Mouse (Mus musculus) forebrain, embryonic 12.5 days (tissue): Measurements from ENCODE around the gene Kif5a. TPM values are rescaled to one million over a fixed set of nuclear protein-coding genes. Genes with fewer than 3 reads are reported as not detected.

Experiments used
- ATAC-seq: fragments of 200-750 bp; cut with Nextera tagmentation; 2 replicates; pipeline ENCODE4 v1.8.0; 2017; ENCODE audit warnings: moderate TSS enrichment; ENCODE audit not compliant: low FRiP score
- H3K27ac ChIP-seq: fragments of 300-500 bp; sonication (generic); 2 replicates; pipeline ENCODE4 v1.5.1; 2016; ENCODE audit warnings: mild to moderate bottlenecking
- H3K27me3 ChIP-seq: fragments of 300-500 bp; sonication (generic); 2 replicates; pipeline ENCODE4 v1.6.1; 2016; ENCODE audit warnings: mild to moderate bottlenecking
- H3K36me3 ChIP-seq: fragments of 300-500 bp; sonication (generic); replicated peaks from 2 replicates; pipeline ENCODE4 v1.6.1; 2016; ENCODE audit warnings: mild to moderate bottlenecking
- H3K4me1 ChIP-seq: fragments of 300-500 bp; sonication (generic); 2 replicates; pipeline ENCODE4 v1.6.1; 2016
- H3K4me2 ChIP-seq: fragments of 300-500 bp; sonication (generic); 2 replicates; pipeline ENCODE4 v1.6.1; 2016; ENCODE audit warnings: mild to moderate bottlenecking, moderate library complexity
- H3K4me3 ChIP-seq: fragments of 300-500 bp; sonication (generic); replicated peaks from 2 replicates; pipeline ENCODE4 v1.5.1; 2016; ENCODE audit warnings: mild to moderate bottlenecking
- H3K9ac ChIP-seq: fragments of 300-500 bp; sonication (generic); 2 replicates; pipeline ENCODE4 v1.6.1; 2016; ENCODE audit warnings: mild to moderate bottlenecking
- H3K9me3 ChIP-seq: fragments of 300-500 bp; sonication (generic); 2 replicates; pipeline ENCODE4 v1.6.1; 2016
- WGBS: fragments of 180-500 bp; shearing (Covaris S2); methylation state at CpG from one replicate; pipeline ENCODE4 v1.1.7; 2016; 5-methylcytosine and 5-hydroxymethylcytosine counted together
- polyA plus RNA-seq: library from polyadenylated mRNA; unstranded; fragments of >200 nt; fragmentation: Nextera tagmentation; extraction: Ambion mirVana; gene quantifications from 2 replicates; pipeline ENCODE4 v1.2.1, GENCODE M21; 2016

Kif5a gene
- polyA plus RNA-seq, 1 experiment from 2014 or later: 44.1 TPM

- no peak for ATAC-seq
- peaks cover 48% of the 10 kb centered on the region for H3K27me3 ChIP-seq
- H3K4me2 ChIP-seq: peak overlapping the region; percentile 39
- peaks cover 12% of the 10 kb centered on the region for H3K36me3 ChIP-seq
- peak overlapping the region; percentile 33; the same call in 1 of the 2 replicates for H3K9ac ChIP-seq
- 7% methylated on average over 20 of the region's 20 CpGs for WGBS
- 0 out of 2 replicates have a peak, but pooled peaks cover 3% of the 10 kb centered on the region for H3K9me3 ChIP-seq
- peaks cover 43% of the 10 kb centered on the region for H3K4me1 ChIP-seq
- H3K27ac ChIP-seq: no peak overlapping the region
- H3K4me3 ChIP-seq: peak overlapping the region; percentile 10; the same call in 1 of the 2 replicates
Observed at GRCm38 (mm10) chr10:127183759-127184158, 79.4 kb downstream of the Kif5a start.

GRCm38 (mm10) chr10:127182624-127183023 is 80.5 kb downstream of the Kif5a start:
- WGBS: 89% methylated on average over 4 of the region's 4 CpGs
- Histone ChIP-seq H3K9me3 (0 out of 2 replicates have a peak, but pooled peaks cover 3% of the 10 kb centered on the region), H3K4me2 (no peak overlapping the region), H3K4me1 (peaks cover 45% of the 10 kb centered on the region), H3K9ac (no peak overlapping the region), H3K27ac (no peak overlapping the region), H3K36me3 (peaks cover 12% of the 10 kb centered on the region), H3K27me3 (peaks cover 59% of the 10 kb centered on the region), H3K4me3 (no peak overlapping the region)
- ATAC-seq: no peak

GRCm38 (mm10) chr10:127181566-127181965 is 81.6 kb downstream of the Kif5a start:
- Histone ChIP-seq H3K9ac (no peak overlapping the region), H3K4me3 (no peak overlapping the region), H3K9me3 (no peaks in the 10 kb centered on the region), H3K36me3 (peaks cover 9% of the 10 kb centered on the region), H3K4me2 (no peak overlapping the region), H3K4me1 (peaks cover 41% of the 10 kb centered on the region), H3K27me3 (peaks cover 70% of the 10 kb centered on the region), H3K27ac (no peak overlapping the region)
- no peak for ATAC-seq
- 70% methylated on average over 6 of the region's 6 CpGs for WGBS

- Histone ChIP-seq H3K27ac (no peak overlapping the region), H3K9ac (no peak overlapping the region), H3K36me3 (peaks cover 7% of the 10 kb centered on the region; the same call in 1 of the 2 replicates), H3K9me3 (no peaks in the 10 kb centered on the region), H3K4me1 (peaks cover 41% of the 10 kb centered on the region), H3K27me3 (peaks cover 78% of the 10 kb centered on the region), H3K4me2 (no peak overlapping the region), H3K4me3 (no peak overlapping the region; the same call in 1 of the 2 replicates)
- 4% methylated on average over 3 of the region's 3 CpGs for WGBS
- ATAC-seq: no peak
Observed at GRCm38 (mm10) chr10:127180695-127181047, 82.5 kb downstream of the Kif5a start.

- no peak within 1 kb of the TSS for H3K27ac ChIP-seq
- peaks cover 7% of the 10 kb centered on the region; the same call in 1 of the 2 replicates for H3K36me3 ChIP-seq
- H3K4me2 ChIP-seq: peak within 1 kb of the TSS; percentile 43
- peak within 1 kb of the TSS; percentile 39; the same call in 1 of the 2 replicates for H3K9ac ChIP-seq
- ATAC-seq: peak; percentile 12; the same call in 1 of the 2 replicates
- peaks cover 41% of the 10 kb centered on the region for H3K4me1 ChIP-seq
- H3K4me3 ChIP-seq: peak within 1 kb of the TSS; percentile 25
- 1% methylated on average over 34 of the region's 34 CpGs for WGBS
- peaks cover 78% of the 10 kb centered on the region for H3K27me3 ChIP-seq
- no peaks in the 10 kb centered on the region for H3K9me3 ChIP-seq
Observed at GRCm38 (mm10) chr10:127179871-127180694, 83.1 kb downstream of the Kif5a start, which contains the start of gene Slc26a10. Gene Slc26a10 (minus strand): TSS chr10:127180645.

- peak overlapping the region; percentile 27 for H3K4me3 ChIP-seq
- no peak for ATAC-seq
- H3K9me3 ChIP-seq: no peaks in the 10 kb centered on the region
- peaks cover 73% of the 10 kb centered on the region for H3K27me3 ChIP-seq
- 4% methylated on average over 41 of the region's 41 CpGs for WGBS
- H3K4me2 ChIP-seq: peak overlapping the region; percentile 51
- H3K27ac ChIP-seq: no peak overlapping the region
- peak overlapping the region; percentile 17; the same call in 1 of the 2 replicates for H3K9ac ChIP-seq
- H3K36me3 ChIP-seq: peaks cover 7% of the 10 kb centered on the region; the same call in 1 of the 2 replicates
- H3K4me1 ChIP-seq: peaks cover 25% of the 10 kb centered on the region
Observed at GRCm38 (mm10) chr10:127178286-127179027, 84.7 kb downstream of the Kif5a start.

GRCm38 (mm10) chr10:127177719-127178118 is 85.4 kb downstream of the Kif5a start:
- H3K36me3 ChIP-seq: 0 out of 2 replicates have a peak, but pooled peaks cover 3% of the 10 kb centered on the region
- H3K4me2 ChIP-seq: peak overlapping the region; percentile 51
- H3K4me1 ChIP-seq: peaks cover 25% of the 10 kb centered on the region
- no peak overlapping the region for H3K27ac ChIP-seq
- under 1% methylated on average over 23 of the region's 23 CpGs for WGBS
- H3K27me3 ChIP-seq: peaks cover 73% of the 10 kb centered on the region
- H3K4me3 ChIP-seq: peak overlapping the region; percentile 27
- H3K9me3 ChIP-seq: no peaks in the 10 kb centered on the region
- H3K9ac ChIP-seq: no peak overlapping the region
- peak; percentile 60 for ATAC-seq

- H3K27ac ChIP-seq: no peak overlapping the region
- H3K4me2 ChIP-seq: peak overlapping the region; percentile 2; the same call in 1 of the 2 replicates
- ATAC-seq: no peak
- H3K36me3 ChIP-seq: no peaks in the 10 kb centered on the region
- no peaks in the 10 kb centered on the region for H3K9me3 ChIP-seq
- no peak overlapping the region for H3K9ac ChIP-seq
- WGBS: 22% methylated on average over 9 of the region's 9 CpGs
- H3K4me1 ChIP-seq: peaks cover 25% of the 10 kb centered on the region
- H3K4me3 ChIP-seq: no peak overlapping the region
- peaks cover 71% of the 10 kb centered on the region for H3K27me3 ChIP-seq
Observed at GRCm38 (mm10) chr10:127177235-127177634, 85.9 kb downstream of the Kif5a start.

- H3K27me3 ChIP-seq: peaks cover 73% of the 10 kb centered on the region
- WGBS: 11% methylated on average over 7 of the region's 7 CpGs
- 0 out of 2 replicates have a peak overlapping the region, but pooled peaks have one; percentile 8 for H3K4me2 ChIP-seq
- H3K36me3 ChIP-seq: no peaks in the 10 kb centered on the region
- ATAC-seq: no peak
- no peaks in the 10 kb centered on the region for H3K9me3 ChIP-seq
- peaks cover 25% of the 10 kb centered on the region for H3K4me1 ChIP-seq
- no peak overlapping the region; the same call in 1 of the 2 replicates for H3K4me3 ChIP-seq
- no peak overlapping the region for H3K9ac ChIP-seq
- no peak overlapping the region for H3K27ac ChIP-seq
Observed at GRCm38 (mm10) chr10:127176756-127177155, 86.4 kb downstream of the Kif5a start.

GRCm38 (mm10) chr10:127176228-127176627 is 86.9 kb downstream of the Kif5a start:
- Histone ChIP-seq H3K36me3 (no peaks in the 10 kb centered on the region), H3K4me3 (no peak overlapping the region; the same call in 1 of the 2 replicates), H3K27me3 (peaks cover 73% of the 10 kb centered on the region), H3K27ac (no peak overlapping the region), H3K4me1 (peaks cover 25% of the 10 kb centered on the region), H3K4me2 (no peak overlapping the region), H3K9me3 (no peaks in the 10 kb centered on the region), H3K9ac (no peak overlapping the region)
- ATAC-seq: no peak
- WGBS: 28% methylated on average over 3 of the region's 3 CpGs
